Mouse (Mus musculus): ENCODE data around the gene Tprgl. TPM values are rescaled to one million over a fixed set of nuclear protein-coding genes. Genes with fewer than 3 reads are reported as not detected.

The Tprgl gene
- polyA plus RNA-seq, 1 experiment from 2014 or later = 268 TPM

- ATAC-seq = no peak; the same call in 1 of the 2 replicates
- TF ChIP-seq CTCF (IDR thresholded peaks at IDR 0.05) = no peak
- peak; percentile 20; the same call in 1 of the 2 replicates for TF ChIP-seq EP300 (IDR thresholded peaks at IDR 0.05)
- peak; percentile 57 for DNase-seq (ENCODE audit: low spot score)
- H3K4me2 ChIP-seq (replicated peaks; ENCODE audit: low read depth, low read length) = no peak overlapping the region
- no peak overlapping the region for H3K9ac ChIP-seq (replicated peaks; ENCODE audit: low read depth)
- H3K4me3 ChIP-seq (ENCODE audit: low read depth, low read length) = no peak overlapping the region
- 43% methylated on average over 5 of the region's 5 CpGs for WGBS
- no peaks in the 10 kb centered on the region for H3K36me3 ChIP-seq (ENCODE audit: insufficient read depth, low read length)
- no peak overlapping the region for H3K27ac ChIP-seq (ENCODE audit: low read length)
- no peaks in the 10 kb centered on the region for H3K27me3 ChIP-seq (replicated peaks; ENCODE audit: insufficient read depth, low read length)
- peaks cover 11% of the 10 kb centered on the region; the same call in 1 of the 2 replicates for H3K4me1 ChIP-seq (ENCODE audit: insufficient read depth, low read depth, low read length)
- no peaks in the 10 kb centered on the region for H3K9me3 ChIP-seq (ENCODE audit: low read length)
These were observed 23.1 kb upstream of the Tprgl start for GRCm38 (mm10) chr4:154183566-154183965.

DNA sequence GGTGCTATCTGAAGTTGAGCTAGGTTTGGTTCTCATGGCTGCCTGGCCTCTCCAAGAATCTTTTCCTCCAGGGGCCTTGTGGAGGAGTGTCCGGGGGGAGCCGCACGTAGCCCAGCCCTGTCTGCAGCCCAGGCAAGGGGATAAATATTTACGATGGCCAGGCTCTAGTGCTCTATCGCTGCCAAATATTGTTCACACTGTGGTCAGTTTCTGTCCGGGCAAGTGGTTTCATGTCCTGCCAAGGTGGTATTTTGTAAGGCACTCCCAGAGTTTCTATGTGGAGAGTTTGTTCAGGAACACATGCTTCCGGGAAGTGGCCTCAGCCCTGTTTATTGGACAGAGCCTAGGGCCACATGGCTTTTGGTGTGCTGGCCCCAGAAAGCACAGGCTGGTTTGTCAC, 20.5 kb upstream of the Tprgl start:
- peak overlapping the region; percentile 66 for H3K27ac ChIP-seq (ENCODE audit: low read length)
- TF ChIP-seq CTCF (IDR thresholded peaks at IDR 0.05) = no peak
- TF ChIP-seq EP300 (IDR thresholded peaks at IDR 0.05) = peak; percentile 91
- peak; percentile 91 for DNase-seq (ENCODE audit: low spot score)

DNA sequence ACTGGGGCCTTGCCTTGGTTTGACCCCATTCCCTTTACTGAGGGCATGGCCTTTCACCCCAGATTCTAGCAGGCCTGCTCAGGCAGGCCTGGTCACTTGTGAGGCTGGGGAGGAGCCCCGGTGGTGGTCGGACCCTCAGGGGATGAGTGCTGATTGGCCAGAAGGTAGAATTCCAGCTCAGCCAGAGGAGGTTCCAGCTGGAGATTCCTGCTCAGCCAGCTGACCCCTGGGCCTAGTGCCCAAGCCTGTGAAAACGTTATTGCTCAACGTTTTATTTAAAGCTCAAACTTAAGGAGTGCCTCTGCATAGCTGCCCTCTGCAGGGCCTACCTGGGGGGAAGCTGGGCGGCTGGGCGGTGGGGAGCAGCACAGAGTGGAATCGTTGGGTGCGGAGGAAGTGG, 16.8 kb upstream of the Tprgl start:
- H3K4me3 ChIP-seq (ENCODE audit: low read depth, low read length) = no peak overlapping the region
- H3K36me3 ChIP-seq (ENCODE audit: insufficient read depth, low read length) = no peaks in the 10 kb centered on the region
- peak overlapping the region; percentile 66 for H3K27ac ChIP-seq (ENCODE audit: low read length)
- no peak overlapping the region for H3K4me2 ChIP-seq (replicated peaks; ENCODE audit: low read depth, low read length)
- peak; percentile 93 for DNase-seq (ENCODE audit: low spot score)
- no peak overlapping the region for H3K9ac ChIP-seq (replicated peaks; ENCODE audit: low read depth)
- no peak for TF ChIP-seq CTCF (IDR thresholded peaks at IDR 0.05)
- TF ChIP-seq EP300 (IDR thresholded peaks at IDR 0.05) = 0 out of 2 replicates have a peak, but pooled peaks have one; percentile 29
- 42% methylated on average over 8 of the region's 8 CpGs for WGBS
- peak; percentile 88 for ATAC-seq
- H3K4me1 ChIP-seq (ENCODE audit: insufficient read depth, low read depth, low read length) = peaks cover 6% of the 10 kb centered on the region; the same call in 1 of the 2 replicates
- H3K27me3 ChIP-seq (replicated peaks; ENCODE audit: insufficient read depth, low read length) = 0 out of 2 replicates have a peak, but pooled peaks cover 3% of the 10 kb centered on the region
- no peaks in the 10 kb centered on the region for H3K9me3 ChIP-seq (ENCODE audit: low read length)

More for the DNA sequence above, 20.5 kb upstream of the Tprgl start:
- Histone ChIP-seq H3K27me3 (replicated peaks; ENCODE audit: insufficient read depth, low read length) (no peaks in the 10 kb centered on the region), H3K9me3 (ENCODE audit: low read length) (no peaks in the 10 kb centered on the region), H3K4me1 (ENCODE audit: insufficient read depth, low read depth, low read length) (peaks cover 13% of the 10 kb centered on the region; the same call in 1 of the 2 replicates), H3K4me2 (replicated peaks; ENCODE audit: low read depth, low read length) (no peak overlapping the region), H3K9ac (replicated peaks; ENCODE audit: low read depth) (no peak overlapping the region), H3K4me3 (ENCODE audit: low read depth, low read length) (no peak overlapping the region), H3K36me3 (ENCODE audit: insufficient read depth, low read length) (no peaks in the 10 kb centered on the region)
- WGBS = 25% methylated on average over 7 of the region's 7 CpGs
- ATAC-seq = peak; percentile 76

DNA sequence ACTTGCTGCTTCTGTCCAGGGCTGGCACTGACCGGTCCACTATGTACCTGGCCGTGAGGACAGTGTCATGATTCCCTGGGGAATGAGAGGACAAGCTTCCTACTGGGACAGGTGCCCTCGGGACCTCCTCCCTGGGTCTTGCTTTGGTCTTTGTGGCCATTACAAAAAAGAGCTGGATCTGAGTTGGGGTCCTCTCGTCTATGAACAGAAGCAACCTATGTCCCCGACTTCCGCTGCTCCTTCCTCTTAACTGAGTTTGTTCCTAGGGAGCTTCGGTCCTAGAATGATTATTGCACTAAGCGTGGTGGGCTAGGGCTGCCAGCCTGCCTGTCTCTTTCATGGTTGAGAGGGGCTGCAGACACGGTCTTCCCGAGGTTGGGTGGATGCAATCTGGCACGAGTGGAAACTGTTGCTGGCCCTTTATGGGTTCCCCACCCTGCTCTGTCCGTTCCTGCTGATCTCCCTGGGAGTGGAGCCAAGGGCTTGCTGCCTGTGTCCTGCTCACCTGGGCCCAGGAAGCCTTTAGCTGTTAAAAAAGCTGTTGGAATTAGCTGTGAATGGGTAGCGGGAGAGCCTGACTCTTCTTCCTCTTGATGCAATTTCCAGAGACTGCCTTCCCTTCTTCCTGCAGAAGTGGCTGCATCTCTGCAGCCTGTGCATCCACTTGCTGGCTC, 11.6 kb upstream of the Tprgl start:
- no peak for DNase-seq (ENCODE audit: low spot score)
- peak overlapping the region; percentile 78 for H3K4me2 ChIP-seq (replicated peaks; ENCODE audit: low read depth, low read length)
- ATAC-seq = no peak
- peaks cover 41% of the 10 kb centered on the region for H3K27me3 ChIP-seq (replicated peaks; ENCODE audit: insufficient read depth, low read length)
- peak overlapping the region; percentile 45 for H3K4me3 ChIP-seq (ENCODE audit: low read depth, low read length)
- H3K36me3 ChIP-seq (ENCODE audit: insufficient read depth, low read length) = no peaks in the 10 kb centered on the region
- H3K27ac ChIP-seq (ENCODE audit: low read length) = no peak overlapping the region
- no peak overlapping the region for H3K9ac ChIP-seq (replicated peaks; ENCODE audit: low read depth)
- H3K4me1 ChIP-seq (ENCODE audit: insufficient read depth, low read depth, low read length) = 0 out of 2 replicates have a peak, but pooled peaks cover 6% of the 10 kb centered on the region
- no peaks in the 10 kb centered on the region for H3K9me3 ChIP-seq (ENCODE audit: low read length)
- 34% methylated on average over 13 of the region's 13 CpGs for WGBS
- no peak for TF ChIP-seq EP300 (IDR thresholded peaks at IDR 0.05)
- TF ChIP-seq CTCF (IDR thresholded peaks at IDR 0.05) = no peak

GRCm38 (mm10) chr4:154171151-154171930, 10.9 kb upstream of the Tprgl start:
- Histone ChIP-seq H3K27ac (ENCODE audit: low read length) (0 out of 2 replicates have a peak overlapping the region, but pooled peaks have one; percentile 26), H3K27me3 (replicated peaks; ENCODE audit: insufficient read depth, low read length) (peaks cover 41% of the 10 kb centered on the region), H3K4me2 (replicated peaks; ENCODE audit: low read depth, low read length) (peak overlapping the region; percentile 78), H3K9ac (replicated peaks; ENCODE audit: low read depth) (no peak overlapping the region; the same call in 1 of the 2 replicates), H3K9me3 (ENCODE audit: low read length) (no peaks in the 10 kb centered on the region), H3K4me3 (ENCODE audit: low read depth, low read length) (peak overlapping the region; percentile 45), H3K36me3 (ENCODE audit: insufficient read depth, low read length) (no peaks in the 10 kb centered on the region), H3K4me1 (ENCODE audit: insufficient read depth, low read depth, low read length) (0 out of 2 replicates have a peak, but pooled peaks cover 4% of the 10 kb centered on the region)
- DNase-seq (ENCODE audit: low spot score) (peak; percentile 29), ATAC-seq (peak; percentile 22; the same call in 1 of the 2 replicates)
- 2% methylated on average over 35 of the region's 37 CpGs for WGBS
- no peak for TF ChIP-seq EP300 (IDR thresholded peaks at IDR 0.05)
- no peak for TF ChIP-seq CTCF (IDR thresholded peaks at IDR 0.05)

All from lung, postnatal 0 days (tissue).